Mouse (Mus musculus): ENCODE measurements at regions not wholly inside any gene's neighbourhood (a gene's known extent, or its start where the extent isn't known, plus 50 kb on each side); places are given as distances from the start of the nearest gene placed in this dataset.

GRCm38 (mm10) chr19:59761218-59761617, 182.2 kb downstream of the Rab11fip2 start:
- TF ChIP-seq POLR2A (IDR thresholded peaks at IDR 0.05; ENCODE audit: control insufficient read depth, extremely low read depth, insufficient read depth, low read length, poor library complexity) (no peak), CTCF (IDR thresholded peaks at IDR 0.05; ENCODE audit: borderline replicate concordance, control insufficient read depth, extremely low read depth, insufficient read depth, low read length, poor library complexity) (no peak)

All from thymus, adult 2 months (tissue).